Mouse (Mus musculus) central nervous system, embryonic 14 days (tissue): ENCODE data around the gene Trim30d. TPM values are rescaled to one million over a fixed set of nuclear protein-coding genes. Genes with fewer than 3 reads are reported as not detected.

Experiments
- polyA plus RNA-seq: library from polyadenylated mRNA; depleted of rRNA; stranded (reverse); fragments of >200 nt; gene quantifications from 2 replicates; pipeline ENCODE4 v1.2.3, GENCODE M21; 2012; rRNA removed

Trim30d gene
- polyA plus RNA-seq, result 0.69 and 0.84 TPM in 2 replicates

DNA sequence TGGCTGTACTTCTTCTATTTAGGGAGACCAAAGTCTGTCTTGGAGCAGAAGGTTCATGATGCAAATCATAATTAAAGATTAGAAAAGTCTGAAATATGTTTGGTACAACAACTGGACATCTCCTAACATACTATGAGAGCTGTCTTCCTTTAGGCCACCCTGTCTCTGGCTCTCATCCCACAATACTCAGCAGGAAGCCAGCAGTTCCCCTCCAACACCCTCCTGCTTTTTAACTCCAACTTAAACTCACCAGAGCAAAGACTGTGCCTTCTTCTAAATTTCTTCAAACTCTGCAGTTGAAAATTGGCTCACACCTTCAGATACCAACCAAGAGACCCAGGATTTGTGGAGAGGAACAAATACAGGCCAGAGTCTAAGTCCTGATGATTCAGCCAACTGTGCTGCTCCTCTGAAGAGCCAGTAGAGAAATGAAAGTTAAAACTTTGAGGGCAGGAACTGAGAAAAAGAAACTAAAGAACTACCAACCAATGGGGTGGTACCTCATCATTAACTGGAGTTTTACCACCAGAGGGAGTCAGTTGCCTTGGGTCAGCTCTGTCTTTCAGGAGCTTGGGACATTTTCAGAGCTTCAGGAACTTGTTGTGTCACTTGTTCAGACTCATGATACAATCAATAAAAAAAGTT is at the start of gene Trim30d:
Gene Trim30d, minus strand, starts transcription at position 429 of the 645 bp plus-strand sequence.

DNA sequence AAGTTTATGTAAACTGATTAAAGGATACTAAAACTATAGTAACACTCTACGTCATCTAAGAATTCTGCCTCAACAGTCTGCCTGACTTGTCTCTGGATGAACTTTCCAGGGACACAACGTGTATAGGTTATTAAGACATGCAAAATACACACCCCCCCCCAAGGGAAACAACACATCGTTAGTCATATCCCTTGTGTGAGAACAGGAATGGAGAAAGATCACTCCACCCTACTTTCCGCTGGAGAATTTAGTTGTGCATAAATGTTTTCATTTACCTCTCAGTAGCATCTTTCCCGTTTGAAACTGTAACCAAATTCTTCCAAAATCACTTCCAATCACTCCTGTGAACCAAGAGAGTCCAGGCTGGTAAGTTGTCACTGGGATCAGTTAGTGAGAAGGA is 42.2 kb upstream of the Trim30d start, which contains the start of gene Olfr651:
Gene Olfr651, plus strand, starts transcription at position 301 of the 400 bp plus-strand sequence.

DNA sequence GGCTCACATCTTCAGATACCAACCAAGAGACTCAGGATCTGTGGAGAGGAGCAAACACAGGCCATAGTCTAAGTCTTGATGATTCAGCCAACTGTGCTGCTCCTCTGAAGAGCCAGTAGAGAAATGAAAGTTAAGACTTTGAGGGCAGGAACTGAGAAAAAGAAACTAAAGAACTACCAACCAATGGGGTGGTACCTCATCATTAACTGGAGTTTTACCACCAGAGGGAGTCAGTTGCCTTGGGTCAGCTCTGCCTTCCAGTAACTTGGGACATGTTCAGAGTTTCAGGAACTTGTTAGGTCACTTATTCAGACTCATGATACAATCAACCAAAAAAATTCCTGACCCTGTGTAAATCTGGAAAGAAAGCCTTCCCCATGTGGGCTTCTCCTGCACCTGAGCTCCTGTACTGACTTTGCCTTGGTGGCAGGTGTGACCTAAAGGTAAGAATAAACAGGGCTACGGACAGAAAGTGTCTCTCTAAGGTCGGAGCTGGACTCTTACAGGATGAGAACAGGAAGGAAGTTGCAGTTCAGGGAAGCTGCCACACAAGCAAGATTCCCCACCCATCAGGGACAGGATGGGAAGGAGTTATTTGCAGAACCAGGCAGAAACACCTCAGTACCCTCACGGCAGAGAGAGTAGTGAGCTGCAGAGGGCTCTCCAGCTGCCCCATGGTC is 42.4 kb downstream of the Trim30d start, which contains the start of gene Trim30a:
Gene Trim30a, minus strand, starts transcription at position 129 of the 680 bp plus-strand sequence.

Other genes with a start within 250 kb of the Trim30d start
- 0.17 and 0.24 TPM in 2 replicates for gene Trim5, start 219.8 kb downstream of the Trim30d start, polyA plus RNA-seq
- gene Trim12a, start 192.4 kb downstream of the Trim30d start, polyA plus RNA-seq, result 3.3 and 5.3 TPM in 2 replicates
- 0.02 TPM in 1 of 2 replicates, not detected in the other for gene Trim34b, start 178.4 kb downstream of the Trim30d start, polyA plus RNA-seq
- 2.0 and 2.6 TPM in 2 replicates for gene Trim12c, start 154.5 kb downstream of the Trim30d start, polyA plus RNA-seq
- gene Trim30b, start 138.0 kb downstream of the Trim30d start, polyA plus RNA-seq, result 0.10 and 0.14 TPM in 2 replicates
- 0.10 and 0.18 TPM in 2 replicates for gene Trim30c, start 107.0 kb downstream of the Trim30d start, polyA plus RNA-seq
- gene Trim30a, start 42.7 kb downstream of the Trim30d start, polyA plus RNA-seq, result 1.7 and 1.9 TPM in 2 replicates
- gene Olfr651, start 42.3 kb upstream of the Trim30d start, polyA plus RNA-seq, result not detected in 2 replicates
- not detected in 2 replicates for gene Olfr652, start 53.1 kb upstream of the Trim30d start, polyA plus RNA-seq
- not detected in 2 replicates for gene Olfr653, start 69.5 kb upstream of the Trim30d start, polyA plus RNA-seq
- gene Olfr654, start 79.2 kb upstream of the Trim30d start, polyA plus RNA-seq, result not detected in 2 replicates
- gene Olfr655, start 93.9 kb upstream of the Trim30d start, polyA plus RNA-seq, result 0.05 and 0.15 TPM in 2 replicates
- not detected in 2 replicates for gene Olfr656, start 106.1 kb upstream of the Trim30d start, polyA plus RNA-seq
- gene Olfr657, start 116.9 kb upstream of the Trim30d start, polyA plus RNA-seq, result not detected in 2 replicates
- gene Olfr658, start 139.5 kb upstream of the Trim30d start, polyA plus RNA-seq, result 0.06 and 0.08 TPM in 2 replicates
- gene Olfr659, start 158.9 kb upstream of the Trim30d start, polyA plus RNA-seq, result not detected in 2 replicates
- not detected in 2 replicates for gene Olfr661, start 178.7 kb upstream of the Trim30d start, polyA plus RNA-seq